Mouse (Mus musculus): ENCODE data around the gene Ccdc13.

DNA sequence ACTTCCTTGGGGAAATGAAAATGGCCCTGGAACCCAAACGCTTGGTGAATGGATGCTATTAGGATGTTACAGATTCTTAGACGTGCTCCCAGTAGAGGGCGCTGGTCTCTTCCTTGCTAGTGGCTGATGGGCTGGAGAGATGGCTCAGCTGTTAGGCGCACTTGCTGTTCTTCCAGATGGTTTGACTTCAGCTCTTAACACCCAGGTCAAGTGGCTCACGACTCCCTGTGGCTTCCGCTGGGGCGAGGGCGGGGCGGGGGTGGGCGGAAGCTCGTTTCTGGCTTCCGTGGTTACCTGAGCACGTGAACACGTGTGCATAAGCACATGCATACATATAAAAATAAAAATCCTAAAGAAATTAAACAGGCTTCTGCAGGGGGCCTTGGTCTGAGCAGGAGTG lies 41.6 kb upstream of the Ccdc13 start:
- TF ChIP-seq MAX (IDR thresholded peaks at IDR 0.05) (no peak), CTCF (IDR thresholded peaks at IDR 0.05; ENCODE audit: control insufficient read depth, insufficient read depth, insufficient read length) (peak; percentile 34)
